Mouse (Mus musculus) bone marrow macrophage, adult 2 months (primary cell): ENCODE results near the gene Gm136.

Source experiments
- CTCF ChIP-seq: IDR thresholded peaks from 2 replicates; pipeline ENCODE4 v1.5.1; 2012; ENCODE audit warnings: low read depth, mild to moderate bottlenecking, low read length, moderate library complexity
- POLR2A ChIP-seq: IDR thresholded peaks from 2 replicates; pipeline ENCODE4 v1.6.1; 2012; ENCODE audit warnings: mild to moderate bottlenecking, low read depth, low read length, borderline replicate concordance

- TF ChIP-seq POLR2A, result no peak
- TF ChIP-seq CTCF, result no peak
Measured at GRCm38 (mm10) chr4:34756163-34756562, at the start of gene Gm136.
